ENCODE assay signal across 10 mouse cellular contexts in the genomic region with DNA sequence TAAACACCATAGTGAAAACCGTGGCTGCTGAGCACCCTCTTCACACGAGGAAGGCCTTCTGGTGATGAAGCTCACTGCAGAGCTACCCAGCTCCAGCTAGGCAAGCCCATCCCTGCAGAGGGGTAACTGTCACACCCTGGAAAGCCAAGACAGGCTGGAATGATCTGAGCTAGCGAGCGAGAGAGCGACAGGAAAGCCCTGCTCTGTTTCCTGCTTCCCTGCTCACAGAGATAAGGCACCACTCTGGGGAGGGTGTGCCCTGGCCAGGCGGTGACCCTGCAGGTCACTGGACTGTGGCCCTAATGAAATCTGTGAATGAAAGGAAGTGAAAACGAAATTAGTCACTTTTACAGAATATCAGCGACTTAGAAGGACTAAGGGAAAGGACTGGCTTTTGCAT. TPM values are rescaled to one million over a fixed set of nuclear protein-coding genes. Genes with fewer than 3 reads are reported as not detected.
DNase-seq lines count a peak whose midpoint lies in the region; ATAC-seq lines count a peak whose summit lies in the region.
"Had no signal": no experiment of that assay in that cellular context is flagged by ENCODE, and none has a peak within 500 bp of the region (broad histone marks: within the 10 kb centered on the region; RNA-seq: fewer than 3 reads in every experiment).

No protein-coding gene starts in this region.

- H3K4me1 ChIP-seq in kidney, embryonic 16.5 days (ENCODE audit: insufficient read depth, low read length), result peaks cover 10% of the 10 kb centered on the region; the same call in 1 of the 2 replicates
- peaks cover 7% of the 10 kb centered on the region for H3K4me1 ChIP-seq in lung, embryonic 15.5 days
- H3K4me1 ChIP-seq in forebrain, embryonic 10.5 days, result peaks cover 13% of the 10 kb centered on the region

- 43% methylated on average over 8 of the region's 8 CpGs for WGBS in kidney, embryonic 16.5 days
- 30% methylated on average over 8 of the region's 8 CpGs for WGBS in lung, embryonic 15.5 days
- WGBS in forebrain, embryonic 10.5 days, result 55% methylated on average over 8 of the region's 8 CpGs

- no peak overlapping the region for H3K4me2 ChIP-seq in kidney, embryonic 16.5 days (replicated peaks; ENCODE audit: low read depth, low read length)
- no peak overlapping the region for H3K4me2 ChIP-seq in lung, embryonic 15.5 days
- H3K4me2 ChIP-seq: hindbrain, embryonic 12.5 days had no signal

- no peaks in the 10 kb centered on the region for H3K9me3 ChIP-seq in kidney, embryonic 16.5 days (ENCODE audit: low read length)
- no peaks in the 10 kb centered on the region for H3K9me3 ChIP-seq in lung, embryonic 15.5 days
- H3K9me3 ChIP-seq in forebrain, embryonic 10.5 days, result no peaks in the 10 kb centered on the region
- H3K9me3 ChIP-seq: hindbrain, embryonic 12.5 days had no signal

- H3K4me3 ChIP-seq in kidney, embryonic 16.5 days (ENCODE audit: low read length), result no peak overlapping the region
- H3K4me3 ChIP-seq in lung, embryonic 15.5 days, result no peak overlapping the region
- H3K4me3 ChIP-seq in forebrain, embryonic 10.5 days, result no peak overlapping the region
- H3K4me3 ChIP-seq: hindbrain, embryonic 12.5 days had no signal

- H3K27ac ChIP-seq in kidney, embryonic 16.5 days (ENCODE audit: low read length), result no peak overlapping the region
- peak overlapping the region; percentile 1; the same call in 1 of the 2 replicates for H3K27ac ChIP-seq in lung, embryonic 15.5 days
- H3K27ac ChIP-seq in forebrain, embryonic 10.5 days, result no peak overlapping the region
- H3K27ac ChIP-seq: hindbrain, embryonic 12.5 days; macrophage had no signal

- H3K9ac ChIP-seq in kidney, embryonic 16.5 days (replicated peaks; ENCODE audit: low read length), result no peak overlapping the region
- no peak overlapping the region for H3K9ac ChIP-seq in lung, embryonic 15.5 days
- H3K9ac ChIP-seq: hindbrain, embryonic 12.5 days had no signal

- ATAC-seq in kidney, embryonic 16.5 days (ENCODE audit: low FRiP score, low TSS enrichment), result peak; percentile 71
- ATAC-seq in lung, embryonic 15.5 days (ENCODE audit: borderline replicate concordance, extremely low read depth, low FRiP score, low TSS enrichment), result peak; percentile 66

- peaks cover 38% of the 10 kb centered on the region for H3K27me3 ChIP-seq in kidney, embryonic 16.5 days (ENCODE audit: insufficient read depth, low read length)
- peaks cover 39% of the 10 kb centered on the region for H3K27me3 ChIP-seq in lung, embryonic 15.5 days
- peaks cover 45% of the 10 kb centered on the region for H3K27me3 ChIP-seq in forebrain, embryonic 10.5 days (ENCODE audit: poor library complexity, severe bottlenecking)

- DNase-seq in MN1 (ENCODE audit: low spot score), result peak; percentile 34
- peak; percentile 61 for DNase-seq in heart, adult 8-10 months (ENCODE audit: low spot score)
- no peak for DNase-seq in spleen, postnatal 14 days (ENCODE audit: low spot score in 2 of 2)
- no peak for DNase-seq in thymus, postnatal 25 days
- DNase-seq in forebrain, embryonic 10.5 days (ENCODE audit: extremely low spot score, low spot score), result no peak
- DNase-seq in cerebellum, adult 18-20 months, result no peak

- H3K36me3 ChIP-seq in kidney, embryonic 16.5 days (ENCODE audit: insufficient read depth, low read length), result 0 out of 2 replicates have a peak, but pooled peaks cover 2% of the 10 kb centered on the region
- H3K36me3 ChIP-seq in lung, embryonic 15.5 days, result no peaks in the 10 kb centered on the region
- H3K36me3 ChIP-seq in forebrain, embryonic 10.5 days (replicated peaks), result no peaks in the 10 kb centered on the region
- H3K36me3 ChIP-seq: hindbrain, embryonic 12.5 days had no signal

RNA-seq across cellular contexts. Expression of a gene that starts 4.2 kb away (rescaled TPM):
- 10 to 100 TPM in 3 of 4 experiments, 1 to 10 TPM in 1; 8.5 to 14.1 (median 12.4) TPM for total RNA-seq in heart, adult 8-10 months (2022)
- polyA plus RNA-seq in kidney, embryonic 16.5 days (2015; fragmentation: Nextera tagmentation; extraction: Ambion mirVana), result 6.7 and 7.8 TPM in 2 replicates
- polyA plus RNA-seq in lung, embryonic 15.5 days (2015; fragmentation: Nextera tagmentation; extraction: Ambion mirVana), result 9.9 and 10.1 TPM in 2 replicates
- 2.3 TPM in 2 replicates for polyA plus RNA-seq in forebrain, embryonic 10.5 days (2016; fragmentation: Nextera tagmentation; extraction: Ambion mirVana)
- polyA plus RNA-seq: macrophage had no signal

Comparison
In these comparisons a context has a peak if more than half of its experiments do, and no peak if none do; other contexts are left out.
1. DNase-seq: peak in MN1 (single experiment) and heart, adult 8-10 months (single experiment); none in spleen, postnatal 14 days (0 of 2), thymus, postnatal 25 days (single experiment), forebrain, embryonic 10.5 days (single experiment) and cerebellum, adult 18-20 months (0 of 2).